Mouse (Mus musculus) CH12.LX (cell line): ENCODE measurements around the gene Arid5b.

Experiments
- CTCF ChIP-seq, 2 experiments: IDR thresholded peaks in 1 of 2; conservative IDR thresholded peaks in 1 of 2; 2 replicates each; pipeline ENCODE4 v1.5.1; 2011 to 2012; ENCODE audit warnings: low read depth in 2 of 2, low read length in 2 of 2, improper control_type of control experiment in 1 of 2, inconsistent platforms in 1 of 2, mild to moderate bottlenecking in 1 of 2, moderate library complexity in 1 of 2
- GABPA ChIP-seq: IDR thresholded peaks from 2 replicates; pipeline ENCODE4 v1.6.1; 2012; ENCODE audit warnings: low read depth, low read length, improper control_type of control experiment, inconsistent platforms; ENCODE audit not compliant: insufficient replicate concordance
- MYC ChIP-seq: IDR thresholded peaks from 2 replicates; pipeline ENCODE4 v1.6.1; 2011; ENCODE audit warnings: low read depth, mild to moderate bottlenecking, improper control_type of control experiment, low read length
- POLR2A ChIP-seq: IDR thresholded peaks from 2 replicates; pipeline ENCODE4 v1.6.1; 2011; ENCODE audit warnings: low read depth, mild to moderate bottlenecking, improper control_type of control experiment, low read length
- POLR2AphosphoS2 ChIP-seq: IDR thresholded peaks from 2 replicates; pipeline ENCODE4 v1.6.1; 2011; ENCODE audit warnings: low read depth, low read length, improper control_type of control experiment
- SMC3 ChIP-seq: IDR thresholded peaks from 2 replicates; pipeline ENCODE4 v1.6.1; 2011; ENCODE audit warnings: low read depth, low read length, improper control_type of control experiment
- USF2 ChIP-seq: conservative IDR thresholded peaks from 2 replicates; pipeline ENCODE4 v1.6.1; 2011; ENCODE audit warnings: low read depth, low read length, improper control_type of control experiment

GRCm38 (mm10) chr10:68175811-68176210 is 102.7 kb downstream of the Arid5b start:
- TF ChIP-seq CTCF (conservative IDR thresholded peaks at IDR 0.05 in 1 of 2, IDR thresholded peaks at IDR 0.05 in 1 of 2; ENCODE audit: low read depth in 2 of 2, low read length in 2 of 2) (no peak), POLR2A (no peak), POLR2AphosphoS2 (no peak), MYC (no peak), SMC3 (no peak), USF2 (no peak), GABPA (no peak)
